Mouse (Mus musculus) G1E (cell line): ENCODE results near the gene B3galnt1. TPM values are rescaled to one million over a fixed set of nuclear protein-coding genes. Genes with fewer than 3 reads are reported as not detected.

Experiments
- ATAC-seq: 2 replicates; pipeline ENCODE4 v1.8.0; 2016; ENCODE audit warnings: mild to moderate bottlenecking; ENCODE audit not compliant: insufficient number of reproducible peaks, poor library complexity, low FRiP score, severe bottlenecking; ENCODE audit errors: extremely low read depth
- DNase-seq: peaks from one replicate; pipeline ENCODE4 v3.0.0; 2012; ENCODE audit warnings: low spot score
- H3K27me3 ChIP-seq: 2 replicates; pipeline ENCODE4 v1.6.1; 2012; ENCODE audit warnings: mild to moderate bottlenecking, low read length, inconsistent platforms; ENCODE audit not compliant: insufficient read depth
- H3K36me3 ChIP-seq: replicated peaks from 2 replicates; pipeline ENCODE3; 2012; ENCODE audit warnings: mild to moderate bottlenecking, inconsistent platforms
- H3K4me1 ChIP-seq: 2 replicates; pipeline ENCODE4 v1.6.1; 2012; ENCODE audit warnings: low read depth, low read length, inconsistent platforms, mixed read lengths; ENCODE audit not compliant: insufficient read depth
- H3K4me3 ChIP-seq: 2 replicates; pipeline ENCODE4 v1.5.1; 2012; ENCODE audit warnings: low read depth, mild to moderate bottlenecking, inconsistent platforms, low read length, moderate library complexity, mixed read lengths
- H3K9me3 ChIP-seq: replicated peaks from 2 replicates; pipeline ENCODE4 v1.6.1; 2012; ENCODE audit warnings: inconsistent platforms
- CTCF ChIP-seq: IDR thresholded peaks from 2 replicates; pipeline ENCODE4 v1.5.1; 2012; ENCODE audit warnings: low read depth, low read length, inconsistent platforms, mixed read lengths
- GATA1 ChIP-seq: IDR thresholded peaks from 2 replicates; pipeline ENCODE4 v1.6.1; 2012; ENCODE audit warnings: borderline replicate concordance, low read length, inconsistent platforms, mixed read lengths
- GATA2 ChIP-seq: IDR thresholded peaks from 2 replicates; pipeline ENCODE4 v1.6.1; 2012; ENCODE audit warnings: low read depth, low read length, inconsistent platforms, borderline replicate concordance
- POLR2AphosphoS5 ChIP-seq: IDR thresholded peaks from 2 replicates; pipeline ENCODE4 v1.6.1; 2012; ENCODE audit warnings: low read depth, low read length, inconsistent platforms; ENCODE audit not compliant: insufficient replicate concordance
- TAL1 ChIP-seq: conservative IDR thresholded peaks from 2 replicates; pipeline ENCODE4 v1.6.1; 2012; ENCODE audit warnings: low read depth, low read length, inconsistent platforms, mixed read lengths
- polyA plus RNA-seq: library from polyadenylated mRNA; stranded (reverse); fragments of >175 nt; gene quantifications from 2 replicates; pipeline ENCODE4 v1.2.3, GENCODE M21; 2012
- total RNA-seq, 2 experiments: library from RNA; stranded (forward) in 1 of 2; stranded (reverse) in 1 of 2; fragments of 200-1000 nt in 1 of 2; fragments of >200 nt in 1 of 2; fragmentation: Nextera tagmentation in 1 of 2; gene quantifications; 2 replicates each; pipeline ENCODE4 v1.2.3; 2014 to 2017

The B3galnt1 gene
- total and polyA plus RNA-seq, 3 experiments: not detected

DNA sequence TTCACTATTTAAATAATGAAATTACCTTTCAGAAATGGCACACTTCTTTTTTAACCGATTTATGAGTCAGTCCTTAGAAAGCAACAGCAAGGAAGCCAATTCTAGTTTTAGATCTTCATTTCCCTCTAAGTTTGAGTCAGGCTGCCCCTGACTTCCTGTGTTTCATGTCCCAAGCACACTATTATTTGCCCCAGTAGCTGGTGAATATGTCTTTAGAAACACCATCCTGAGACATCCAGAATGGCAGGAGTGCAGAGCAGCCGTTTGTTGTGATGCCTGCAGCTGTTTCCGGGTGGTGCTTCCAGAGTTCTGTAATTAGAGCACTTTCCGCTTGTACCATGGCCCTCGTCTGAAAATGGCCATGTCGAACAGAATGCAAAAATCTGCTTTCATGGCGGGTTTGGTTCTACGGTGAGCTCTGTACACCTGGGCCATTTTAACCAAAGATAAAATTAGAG lies 73.7 kb downstream of the B3galnt1 start:
- no peak for DNase-seq
- no peak for ATAC-seq
- TF ChIP-seq GATA1: no peak
- TF ChIP-seq GATA2: no peak
- TF ChIP-seq CTCF: no peak
- TF ChIP-seq POLR2AphosphoS5: no peak
- TF ChIP-seq TAL1: no peak
- Histone ChIP-seq H3K36me3 (peaks cover 4% of the 10 kb centered on the region), H3K4me1 (no peaks in the 10 kb centered on the region), H3K9me3 (peaks cover 6% of the 10 kb centered on the region), H3K27me3 (no peaks in the 10 kb centered on the region), H3K4me3 (no peak overlapping the region)

DNA sequence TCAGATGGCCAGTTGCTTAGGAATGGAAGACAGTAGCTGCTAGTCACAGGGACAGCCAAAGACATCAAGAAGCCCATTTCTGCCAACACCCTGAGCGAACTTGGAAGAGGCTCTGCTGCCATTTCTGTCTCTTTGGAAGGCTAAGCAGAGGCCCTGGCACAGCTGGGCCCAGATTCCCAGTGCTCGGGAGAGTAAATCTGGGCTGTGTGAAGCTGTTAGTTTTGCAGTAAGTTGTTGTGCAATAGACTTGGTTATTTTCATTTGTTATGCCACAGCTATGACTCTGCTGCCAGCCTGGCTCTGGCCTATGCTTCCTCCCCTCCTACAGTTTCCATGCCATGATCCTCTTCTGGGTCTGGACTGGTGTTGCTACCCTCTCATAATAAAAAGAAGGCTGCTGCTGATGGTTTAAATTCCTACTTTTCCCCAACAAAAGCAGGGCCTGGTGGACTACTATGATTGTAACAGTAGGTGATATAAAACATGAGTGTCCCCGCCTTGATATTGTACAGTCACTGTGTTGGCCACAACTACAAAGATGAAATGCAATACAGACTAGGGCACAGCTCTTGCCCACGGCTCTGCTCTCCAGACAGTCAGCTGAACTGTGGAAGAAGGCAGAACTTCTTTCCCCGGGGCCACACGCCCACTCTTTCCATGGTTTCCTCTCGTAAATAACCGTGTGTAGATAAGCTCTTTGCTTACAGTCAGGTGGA lies 74.2 kb downstream of the B3galnt1 start:
- H3K9me3 ChIP-seq: peaks cover 6% of the 10 kb centered on the region
- DNase-seq (no peak), ATAC-seq (no peak)
- H3K27me3 ChIP-seq: no peaks in the 10 kb centered on the region
- peaks cover 8% of the 10 kb centered on the region for H3K36me3 ChIP-seq
- H3K4me3 ChIP-seq: no peak overlapping the region
- TF ChIP-seq POLR2AphosphoS5 (no peak), CTCF (no peak), GATA2 (no peak), TAL1 (no peak), GATA1 (no peak)
- H3K4me1 ChIP-seq: no peaks in the 10 kb centered on the region

Other genes with a start within 250 kb of the B3galnt1 start
- 187 and 229 TPM in 2 replicates for gene Nmd3, start 123.0 kb upstream of the B3galnt1 start, total RNA-seq (2014; fragmentation: Nextera tagmentation)
- 97.0 and 97.8 TPM in 2 replicates for gene Nmd3, start 123.0 kb upstream of the B3galnt1 start, total RNA-seq (2017)
- 104 and 138 TPM in 2 replicates for gene Nmd3, start 123.0 kb upstream of the B3galnt1 start, polyA plus RNA-seq